Mouse (Mus musculus): ENCODE measurements at regions not wholly inside any gene's neighbourhood (a gene's known extent, or its start where the extent isn't known, plus 50 kb on each side); places are given as distances from the start of the nearest gene placed in this dataset.

DNA sequence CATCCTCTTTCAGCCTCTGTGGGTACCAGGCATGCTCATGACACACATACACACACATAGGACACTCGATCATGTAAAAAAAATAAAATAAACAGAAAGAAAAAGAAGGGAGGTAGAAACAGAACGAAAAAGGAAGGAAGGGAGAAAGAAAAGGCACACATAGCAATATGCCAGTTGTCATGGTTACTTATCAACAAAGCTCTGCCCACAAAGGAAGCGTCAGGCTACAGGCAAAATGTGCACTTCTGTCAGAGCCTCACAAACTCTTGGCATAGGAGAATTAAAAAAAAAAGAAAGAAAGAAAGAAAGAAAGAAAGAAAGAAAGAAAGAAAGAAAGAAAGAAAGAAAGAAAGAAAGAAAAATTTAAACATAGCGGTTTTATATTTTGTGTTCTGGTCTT, 56.9 kb upstream of the Sox2 start:
- no peak for DNase-seq (ENCODE audit: low read depth, low spot score)

DNA sequence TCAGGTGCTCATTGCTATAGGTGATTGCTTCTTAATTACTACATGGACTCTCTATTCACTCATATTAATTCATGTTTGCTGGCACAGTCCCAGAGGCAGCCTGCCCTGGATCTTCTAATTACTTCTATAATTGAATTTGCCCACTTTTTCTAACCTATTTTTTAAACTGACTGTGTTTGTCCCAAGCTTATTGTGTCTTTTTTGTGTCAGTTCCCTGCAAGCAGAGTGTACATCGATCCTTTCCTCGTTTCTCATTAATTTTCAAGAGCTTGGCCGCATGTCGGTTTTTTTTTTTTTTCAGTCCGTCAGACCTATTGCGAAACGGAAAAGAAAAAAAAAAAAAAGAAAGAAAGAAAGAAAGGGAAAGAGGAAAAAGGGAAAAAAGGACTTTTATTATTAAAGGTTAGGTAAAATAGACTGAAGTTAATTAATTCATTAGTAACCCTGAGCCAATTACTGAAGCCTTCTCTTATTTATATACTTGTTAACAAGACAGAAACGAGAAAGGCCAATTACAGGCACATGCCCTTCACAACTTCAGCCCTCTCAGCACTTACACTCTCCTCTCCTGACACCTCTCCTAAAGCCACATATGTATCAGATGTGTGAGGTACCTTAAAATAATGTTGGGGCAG, 72.2 kb upstream of the Sox2 start:
- no peak for DNase-seq (ENCODE audit: low read depth, low spot score)

- no peak for DNase-seq (ENCODE audit: low read depth, low spot score)
Measured at GRCm38 (mm10) chr3:34577115-34577514, 73.1 kb upstream of the Sox2 start.

DNA sequence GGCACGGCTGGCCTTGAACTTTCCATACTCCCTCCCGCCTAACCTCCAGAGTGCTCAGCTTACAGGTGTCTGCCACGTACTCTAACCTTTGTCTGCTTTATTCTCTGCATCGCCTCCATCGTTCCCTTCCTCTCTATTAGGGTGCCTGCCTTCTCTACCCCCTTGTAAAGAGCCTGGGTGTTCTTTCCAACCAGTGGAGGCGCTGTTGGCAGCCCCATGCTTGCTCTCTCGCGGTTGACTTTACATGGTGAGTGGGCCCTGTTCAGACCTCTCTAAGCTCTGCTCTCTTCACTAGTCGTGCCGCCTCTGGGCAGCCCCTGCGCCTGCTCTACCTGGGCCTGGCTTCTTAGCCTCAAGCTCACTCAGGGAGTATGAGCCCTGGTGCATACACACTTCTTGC, 74.0 kb upstream of the Sox2 start:
- DNase-seq (ENCODE audit: low read depth, low spot score), result no peak

GRCm38 (mm10) chr3:34574711-34575350, 75.4 kb upstream of the Sox2 start:
- no peak for DNase-seq (ENCODE audit: low read depth, low spot score)

DNA sequence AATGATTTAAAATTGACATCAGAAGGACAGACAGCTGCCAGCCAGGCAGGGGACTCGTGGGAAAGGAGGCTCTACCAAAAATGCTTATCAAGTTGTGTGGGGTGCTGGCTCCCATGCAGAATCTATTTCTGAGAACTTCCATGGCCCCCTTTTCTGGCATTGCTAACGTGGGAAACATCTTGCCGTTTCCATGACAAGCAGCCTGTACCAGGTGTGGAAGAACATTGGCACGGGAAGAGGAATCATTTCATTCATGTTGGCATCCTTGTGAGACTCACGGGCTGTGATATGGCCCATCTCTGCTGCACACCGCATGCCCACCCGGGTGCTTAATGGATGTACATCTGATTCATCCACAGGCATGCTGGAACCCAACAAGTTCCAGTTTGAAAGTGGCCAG, 76.9 kb upstream of the Sox2 start:
- no peak for DNase-seq (ENCODE audit: low read depth, low spot score)

- DNase-seq (ENCODE audit: low read depth, low spot score), result no peak
Measured at GRCm38 (mm10) chr3:34572081-34572480, 78.1 kb upstream of the Sox2 start.

DNA sequence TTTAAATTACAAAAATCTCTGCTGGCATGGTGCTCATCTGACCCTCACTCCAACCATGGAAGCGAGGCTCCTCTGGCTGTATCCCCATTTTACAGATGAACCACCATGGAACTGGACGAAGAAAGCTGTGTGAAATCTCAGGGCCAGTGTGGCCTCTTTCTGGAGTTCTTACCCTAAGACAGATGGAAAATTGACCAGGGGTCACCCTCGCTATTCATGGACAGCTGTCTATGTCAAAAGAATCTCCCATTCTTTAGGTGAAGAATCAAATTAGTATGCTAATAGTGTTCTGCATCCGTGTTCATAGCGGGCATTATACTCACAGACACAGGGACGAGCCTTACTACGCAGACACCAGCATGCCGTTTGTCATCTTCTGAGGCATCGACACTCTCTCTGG, 78.6 kb upstream of the Sox2 start:
- no peak for DNase-seq (ENCODE audit: low read depth, low spot score)

DNA sequence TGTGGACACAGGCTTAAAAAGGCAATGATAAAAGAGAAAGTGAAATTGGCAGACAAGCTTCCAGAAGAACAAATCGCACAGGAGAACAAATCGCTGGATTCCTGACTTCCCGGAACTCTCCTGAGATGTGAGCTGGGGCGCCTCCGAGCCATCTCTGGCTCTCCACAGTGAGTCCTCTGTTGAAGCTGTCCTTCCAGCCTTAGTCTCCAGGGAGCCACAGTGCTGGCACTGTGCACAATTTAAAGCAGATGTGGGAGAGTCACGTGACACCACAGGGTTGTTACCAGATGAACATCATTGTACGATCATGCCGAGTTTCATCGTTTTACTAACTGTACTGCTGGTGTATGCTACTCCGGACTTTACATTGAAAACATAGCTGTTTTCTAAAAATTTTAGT, 80.2 kb upstream of the Sox2 start:
- no peak for DNase-seq (ENCODE audit: low read depth, low spot score)

DNA sequence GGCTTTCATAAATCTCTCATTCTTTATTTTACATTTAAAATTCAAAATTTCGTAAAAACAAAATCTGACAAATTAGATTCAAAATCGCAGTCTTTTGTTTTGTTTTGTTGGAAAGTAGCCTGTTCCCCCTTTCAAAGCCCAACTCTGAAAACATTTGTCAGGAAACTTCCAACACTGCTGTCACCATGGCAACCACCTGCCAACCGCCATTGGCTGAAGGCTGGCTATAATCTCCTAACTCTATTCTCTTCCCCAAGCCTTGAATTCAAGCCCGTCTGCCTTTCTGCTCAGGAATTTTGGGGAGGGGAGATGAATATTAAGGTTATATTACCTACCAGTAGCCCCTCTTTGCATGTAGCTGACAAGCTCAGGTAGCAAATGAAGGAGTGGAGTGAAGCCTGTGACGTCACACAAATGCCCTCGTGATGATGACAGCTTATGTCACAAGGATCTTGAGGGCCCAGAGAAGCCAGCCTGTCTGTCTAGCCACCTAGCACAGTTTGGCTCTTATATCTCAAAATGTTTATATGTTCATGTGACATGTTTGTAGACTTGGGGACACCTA, 82.0 kb upstream of the Sox2 start:
- no peak for DNase-seq (ENCODE audit: low read depth, low spot score)

DNA sequence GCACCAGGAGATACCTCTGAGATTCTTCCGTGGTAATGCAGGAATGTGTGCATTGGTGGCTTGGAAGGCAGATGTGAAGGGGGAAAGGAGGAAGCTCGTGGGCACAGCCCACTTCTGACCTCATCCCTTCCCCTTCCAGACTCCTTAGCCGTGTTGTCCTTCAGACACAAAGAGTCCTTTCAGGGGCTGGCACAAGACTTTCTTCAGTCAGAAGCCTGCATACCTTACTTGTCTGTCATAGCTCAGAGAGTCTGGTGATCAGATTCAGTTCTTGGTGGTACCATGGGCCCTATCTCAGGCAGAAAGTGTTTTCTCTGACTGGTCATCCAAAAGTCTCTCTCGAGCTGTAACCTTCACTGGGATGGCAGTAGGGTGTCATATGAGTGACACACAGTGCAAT, 84.8 kb upstream of the Sox2 start:
- DNase-seq (ENCODE audit: low read depth, low spot score), result no peak

GRCm38 (mm10) chr3:34562893-34563292, 87.3 kb upstream of the Sox2 start:
- DNase-seq (ENCODE audit: low read depth, low spot score), result no peak

GRCm38 (mm10) chr3:34561709-34562108, 88.5 kb upstream of the Sox2 start:
- no peak for DNase-seq (ENCODE audit: low read depth, low spot score)

DNA sequence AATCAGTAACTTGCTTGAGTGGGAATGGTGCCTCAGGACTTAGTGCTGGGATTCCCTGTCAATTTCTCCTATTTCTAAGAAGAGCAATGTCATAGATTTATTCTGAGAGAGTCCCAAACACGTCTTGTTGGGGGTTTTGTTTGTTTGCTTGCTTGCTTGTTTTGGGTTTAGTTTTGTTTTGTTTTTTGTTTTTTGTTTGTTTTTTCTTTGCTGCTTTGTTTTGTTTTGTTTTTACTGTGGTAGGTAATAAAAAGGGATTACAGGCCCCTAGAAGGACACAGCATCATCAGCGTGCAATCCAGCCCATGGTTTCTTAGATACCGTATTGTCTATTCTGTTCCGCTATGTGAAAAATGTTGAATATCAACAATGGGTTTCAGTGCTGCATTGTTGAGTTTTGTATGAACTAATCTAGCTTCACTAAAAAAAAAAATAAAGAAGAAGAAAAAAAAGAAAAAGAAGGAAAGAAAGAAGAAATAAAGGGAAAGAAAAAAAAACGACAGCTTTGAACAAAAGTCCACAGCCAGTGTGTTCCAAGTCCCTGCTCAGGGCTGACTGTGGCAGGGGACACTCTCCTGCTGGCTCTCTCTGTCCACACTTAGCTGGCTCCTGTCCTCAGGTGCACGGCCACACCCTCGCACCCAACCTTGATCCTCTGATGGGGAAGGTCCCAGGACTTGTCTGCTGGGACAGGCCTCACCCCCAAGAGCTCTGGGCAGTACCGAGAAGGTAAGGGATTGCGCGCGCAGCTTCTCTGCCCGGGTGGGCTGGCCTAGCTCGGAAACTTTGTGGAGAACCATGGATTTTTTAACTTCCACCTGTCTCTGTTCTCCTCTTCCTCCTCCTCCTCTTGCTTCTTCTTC, 90.1 kb upstream of the Sox2 start:
- DNase-seq (ENCODE audit: low read depth, low spot score), result no peak

GRCm38 (mm10) chr3:34558821-34559520, 91.2 kb upstream of the Sox2 start:
- DNase-seq (ENCODE audit: low read depth, low spot score), result no peak

DNA sequence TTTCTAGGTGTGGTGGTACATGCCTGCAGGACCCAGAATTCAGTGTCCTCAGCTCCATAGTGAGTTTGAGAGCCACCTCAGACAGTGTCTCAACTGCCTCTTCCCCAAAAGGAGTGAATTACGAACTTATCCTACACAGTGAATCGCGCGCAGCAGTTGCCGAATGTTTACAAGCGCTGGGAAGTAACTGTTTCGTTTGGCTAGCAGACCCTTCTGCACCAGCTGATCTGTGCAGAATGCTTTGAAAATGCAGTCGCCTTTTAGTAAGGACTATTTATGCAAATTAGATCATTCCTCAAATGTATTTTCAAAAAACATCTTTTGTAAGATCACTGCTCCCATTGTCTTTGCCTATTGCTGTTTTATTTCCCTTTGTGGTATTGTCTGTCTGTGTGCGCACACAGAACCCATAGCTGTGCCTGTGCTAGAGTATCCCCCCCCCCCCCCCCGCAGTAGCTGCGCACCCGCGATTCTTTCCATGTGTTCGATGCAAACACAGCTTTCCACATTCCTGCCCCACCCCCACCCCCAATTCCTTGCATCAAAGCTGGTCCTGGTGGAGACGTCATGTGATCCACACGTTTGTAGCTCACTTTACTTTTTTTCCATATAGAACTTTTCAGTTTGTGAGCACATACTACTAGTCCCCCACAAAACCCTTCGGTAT, 97.5 kb upstream of the Sox2 start:
- no peak for DNase-seq (ENCODE audit: low read depth, low spot score)

DNA sequence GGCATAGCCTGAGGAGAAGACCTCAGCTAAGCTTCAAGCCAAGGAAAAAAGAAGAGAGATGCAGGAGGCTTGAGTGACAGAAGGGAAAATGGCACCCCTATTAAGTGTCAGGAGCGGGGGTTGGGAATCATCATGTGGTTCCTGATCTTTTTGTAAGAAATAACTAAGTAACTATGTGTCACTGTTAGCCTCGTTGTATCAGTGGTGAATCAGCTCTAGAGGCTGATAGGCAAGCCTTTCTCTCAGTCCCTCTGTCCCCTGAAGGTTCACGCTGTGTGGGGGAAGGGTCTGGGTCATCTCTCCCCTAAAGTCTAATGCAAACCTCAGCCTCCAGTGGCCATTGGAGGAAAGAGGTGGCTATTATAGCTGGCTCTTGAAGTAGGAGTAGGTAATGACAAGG, 99.1 kb upstream of the Sox2 start:
- no peak for DNase-seq (ENCODE audit: low read depth, low spot score)

GRCm38 (mm10) chr3:34550189-34550588, 100.0 kb upstream of the Sox2 start:
- DNase-seq (ENCODE audit: low read depth, low spot score), result no peak

GRCm38 (mm10) chr3:34532451-34532850, 117.8 kb upstream of the Sox2 start:
- no peak for DNase-seq (ENCODE audit: low read depth, low spot score)

- no peak for DNase-seq (ENCODE audit: low read depth, low spot score)
Measured at GRCm38 (mm10) chr3:34531836-34532235, 118.4 kb upstream of the Sox2 start.

DNA sequence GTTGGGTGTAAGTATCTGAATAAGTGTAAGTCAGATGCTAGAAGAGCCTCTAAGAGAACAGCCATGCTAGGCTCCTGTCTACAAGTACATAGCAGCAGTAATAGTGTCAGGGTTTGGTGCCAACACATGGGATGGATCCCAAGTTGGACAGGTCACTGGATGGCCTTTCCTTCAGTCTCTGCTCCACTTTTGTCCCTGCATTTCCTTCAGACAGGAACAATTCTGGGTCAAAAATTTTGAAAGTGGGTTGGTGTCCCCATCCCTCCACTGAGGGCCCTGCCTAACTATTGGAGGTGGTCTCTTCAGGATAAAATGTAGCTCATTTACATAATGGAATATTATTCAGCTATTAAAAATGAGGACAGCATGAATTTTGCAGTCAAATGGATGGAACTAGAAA, 122.7 kb upstream of the Sox2 start:
- no peak for DNase-seq (ENCODE audit: low read depth, low spot score)
